Mouse (Mus musculus) retina, adult 2 months (tissue): ENCODE measurements around the gene Smad6.

Experiments used
- DNase-seq: peaks from one replicate; pipeline ENCODE4 v3.0.0-alpha.2; 2012; ENCODE audit warnings: low read depth, low spot score

Smad6 gene

DNA sequence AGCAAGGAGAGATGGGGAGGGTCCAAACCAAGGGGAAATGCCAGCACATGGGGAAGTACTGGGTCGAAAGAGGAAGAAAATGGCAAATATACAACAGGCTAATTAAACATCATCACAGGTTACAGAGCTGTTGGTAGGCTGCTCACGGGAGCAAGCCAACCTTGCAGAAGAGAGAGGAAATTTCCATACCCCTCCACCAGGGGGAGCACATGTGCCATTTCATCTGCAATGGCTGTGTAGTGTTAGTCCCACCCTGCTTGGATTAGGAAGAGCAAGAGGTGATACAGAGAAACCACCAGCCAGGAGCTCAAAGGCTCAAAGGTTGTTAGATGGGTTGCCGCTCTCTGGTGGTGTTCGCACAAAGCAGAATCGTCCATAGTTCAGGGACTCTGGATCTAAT lies 105.9 kb downstream of the Smad6 start:
- no peak for DNase-seq

- no peak for DNase-seq
Measured at GRCm38 (mm10) chr9:63914944-63915343, 106.9 kb downstream of the Smad6 start.

DNA sequence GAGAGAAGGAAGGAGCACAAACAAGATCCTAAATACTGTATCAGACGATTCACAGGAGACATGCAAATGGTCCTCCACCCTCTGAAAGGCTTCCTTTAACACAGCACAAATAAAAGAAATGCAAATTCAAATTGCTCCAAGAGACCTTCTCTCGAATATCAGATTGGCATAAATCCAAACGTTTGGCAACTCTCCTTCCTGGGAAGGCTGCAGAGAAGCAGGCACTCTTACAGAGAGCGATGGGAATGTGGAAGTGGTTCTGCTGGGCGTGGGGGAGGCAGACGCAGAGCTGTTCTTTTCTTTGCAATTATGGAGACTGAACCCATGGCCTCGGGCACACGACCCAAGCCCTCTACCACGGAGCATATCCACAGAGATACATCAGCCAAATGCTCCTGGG lies 109.8 kb downstream of the Smad6 start:
- DNase-seq, result no peak

DNA sequence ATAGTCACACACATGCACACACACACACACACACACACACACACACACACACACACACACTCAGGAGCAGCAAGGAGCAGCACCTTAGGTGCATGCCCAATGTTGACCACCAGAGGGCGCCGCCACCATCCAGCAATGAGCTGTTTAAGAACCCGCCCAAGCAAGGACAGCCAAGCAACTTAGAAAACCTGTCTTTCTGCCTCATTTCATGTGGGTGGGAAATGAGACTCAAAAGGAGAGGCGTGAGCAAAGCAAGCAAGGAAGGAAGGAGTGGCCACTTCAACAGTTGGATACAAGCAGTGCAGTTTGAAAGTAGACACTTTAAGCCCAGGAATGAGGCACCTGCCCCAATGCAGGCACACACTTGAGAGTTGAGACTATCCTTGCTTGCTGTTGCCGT lies 112.2 kb downstream of the Smad6 start:
- peak; percentile 38 for DNase-seq

DNA sequence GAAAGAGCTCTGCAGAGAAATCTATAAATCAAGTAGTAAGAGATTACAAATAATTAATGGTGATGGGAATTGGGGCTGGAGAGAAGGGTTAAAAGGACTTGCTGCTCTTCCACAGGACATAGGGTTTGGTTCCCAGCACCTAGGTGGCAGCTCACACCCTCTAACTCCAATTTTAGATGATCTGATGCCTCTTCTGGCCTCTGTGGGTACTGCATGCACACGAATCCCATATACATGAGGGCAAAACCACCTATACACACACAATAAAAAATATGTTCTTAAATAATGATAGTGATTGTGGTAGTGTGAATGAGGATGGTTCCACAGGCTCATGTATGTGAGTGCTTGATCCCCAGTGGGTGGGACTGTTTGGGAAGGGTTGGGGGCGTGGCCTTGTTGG lies 117.3 kb downstream of the Smad6 start:
- DNase-seq, result no peak
